Mouse (Mus musculus) erythroblast, embryonic 14.5 days (primary cell): ENCODE results near the gene Col6a6.

Source experiments
- GATA1 ChIP-seq: IDR thresholded peaks from 2 replicates; pipeline ENCODE4 v1.6.1; 2012; ENCODE audit warnings: low read length, inconsistent platforms, mixed read lengths
- TAL1 ChIP-seq: IDR thresholded peaks from 3 replicates; pipeline ENCODE4 v1.6.1; 2012; ENCODE audit warnings: low read length, inconsistent platforms, mixed read lengths

- TF ChIP-seq GATA1, result no peak
- no peak for TF ChIP-seq TAL1
These were observed 63.3 kb downstream of the Col6a6 start for GRCm38 (mm10) chr9:105764681-105765080.
